Mouse (Mus musculus): ENCODE measurements around the gene Otulin. TPM values are rescaled to one million over a fixed set of nuclear protein-coding genes. Genes with fewer than 3 reads are reported as not detected.

Gene Otulin
- polyA plus RNA-seq, 1 experiment from 2014 or later = 41.8 TPM

DNA sequence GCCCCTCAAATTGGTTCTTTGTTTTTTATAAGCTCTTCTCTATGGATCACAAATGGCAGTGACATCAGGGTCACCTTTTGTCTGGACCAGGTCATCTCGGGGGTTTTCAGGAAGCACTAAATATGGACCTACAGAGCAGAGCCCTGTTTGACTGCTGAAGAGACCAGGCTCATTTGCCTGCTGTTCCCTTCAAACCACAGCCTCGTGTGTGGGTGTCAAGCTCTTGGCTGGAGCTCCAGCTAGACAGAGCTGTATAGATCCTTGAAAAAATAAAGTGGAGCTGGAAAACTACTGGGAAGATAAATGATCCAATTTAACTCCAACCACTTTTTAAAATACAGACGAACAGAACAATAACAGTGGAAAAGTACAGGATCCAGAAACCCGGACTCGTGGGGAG lies 93.7 kb downstream of the Otulin start:
- WGBS = 35% methylated on average over 5 of the region's 5 CpGs
- no peaks in the 10 kb centered on the region for H3K36me3 ChIP-seq (ENCODE audit: insufficient read depth)
- no peak for TF ChIP-seq CTCF (IDR thresholded peaks at IDR 0.05; ENCODE audit: low read depth)
- H3K4me1 ChIP-seq (ENCODE audit: insufficient read depth) = peaks cover 13% of the 10 kb centered on the region
- H3K4me3 ChIP-seq (ENCODE audit: low read depth, low read length) = no peak overlapping the region
- H3K27me3 ChIP-seq (ENCODE audit: insufficient read depth, low read length) = no peaks in the 10 kb centered on the region
- no peak overlapping the region for H3K9ac ChIP-seq
- no peak overlapping the region for H3K27ac ChIP-seq (ENCODE audit: low read depth)
- H3K4me2 ChIP-seq = no peak overlapping the region
- DNase-seq (no peak), ATAC-seq (ENCODE audit: insufficient read depth) (no peak)
- H3K9me3 ChIP-seq (ENCODE audit: low read depth, low read length) = no peaks in the 10 kb centered on the region

- DNase-seq (no peak), ATAC-seq (ENCODE audit: insufficient read depth) (no peak)
- no peak overlapping the region for H3K9ac ChIP-seq
- no peak overlapping the region for H3K27ac ChIP-seq (ENCODE audit: low read depth)
- no peaks in the 10 kb centered on the region for H3K27me3 ChIP-seq (ENCODE audit: insufficient read depth, low read length)
- TF ChIP-seq CTCF (IDR thresholded peaks at IDR 0.05; ENCODE audit: low read depth) = no peak
- H3K4me2 ChIP-seq = no peak overlapping the region
- no peaks in the 10 kb centered on the region for H3K36me3 ChIP-seq (ENCODE audit: insufficient read depth)
- peaks cover 13% of the 10 kb centered on the region for H3K4me1 ChIP-seq (ENCODE audit: insufficient read depth)
- H3K9me3 ChIP-seq (ENCODE audit: low read depth, low read length) = no peaks in the 10 kb centered on the region
- H3K4me3 ChIP-seq (ENCODE audit: low read depth, low read length) = no peak overlapping the region
- WGBS = 86% methylated on average over 7 of the region's 7 CpGs
These were observed 94.3 kb downstream of the Otulin start for GRCm38 (mm10) chr15:27536186-27536585.

DNA sequence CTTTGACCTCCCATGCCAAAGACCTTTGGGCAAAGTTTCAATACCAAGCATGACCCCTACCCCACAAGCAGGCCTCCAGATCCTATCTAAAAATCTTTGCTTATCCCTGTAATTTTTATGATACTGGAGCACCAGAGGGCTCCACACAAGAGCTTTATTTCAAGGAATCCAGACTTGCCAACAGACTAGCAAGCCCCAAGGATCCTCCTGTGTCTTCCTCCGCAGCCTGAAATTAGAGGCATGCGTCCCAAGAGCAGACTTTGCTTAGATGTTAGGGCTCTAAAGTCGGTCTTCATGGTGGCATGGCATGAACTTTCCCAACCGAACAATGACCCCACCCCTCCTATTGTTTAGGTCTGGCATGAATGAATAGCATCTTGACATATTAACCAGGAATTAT lies 94.8 kb downstream of the Otulin start:
- H3K27ac ChIP-seq (ENCODE audit: low read depth) = no peak overlapping the region
- H3K9ac ChIP-seq = no peak overlapping the region
- no peak for ATAC-seq (ENCODE audit: insufficient read depth)
- H3K4me2 ChIP-seq = no peak overlapping the region
- no peak for DNase-seq
- H3K4me1 ChIP-seq (ENCODE audit: insufficient read depth) = peaks cover 13% of the 10 kb centered on the region
- 89% methylated on average over 4 of the region's 4 CpGs for WGBS
- no peaks in the 10 kb centered on the region for H3K9me3 ChIP-seq (ENCODE audit: low read depth, low read length)
- H3K36me3 ChIP-seq (ENCODE audit: insufficient read depth) = no peaks in the 10 kb centered on the region
- TF ChIP-seq CTCF (IDR thresholded peaks at IDR 0.05; ENCODE audit: low read depth) = no peak
- no peaks in the 10 kb centered on the region for H3K27me3 ChIP-seq (ENCODE audit: insufficient read depth, low read length)
- H3K4me3 ChIP-seq (ENCODE audit: low read depth, low read length) = no peak overlapping the region

- H3K9ac ChIP-seq = no peak overlapping the region
- H3K27me3 ChIP-seq (ENCODE audit: insufficient read depth, low read length) = no peaks in the 10 kb centered on the region
- no peak overlapping the region for H3K27ac ChIP-seq (ENCODE audit: low read depth)
- WGBS = 41% methylated on average over 3 of the region's 3 CpGs
- no peak overlapping the region for H3K4me2 ChIP-seq
- DNase-seq (no peak), ATAC-seq (ENCODE audit: insufficient read depth) (no peak)
- TF ChIP-seq CTCF (IDR thresholded peaks at IDR 0.05; ENCODE audit: low read depth) = no peak
- H3K4me1 ChIP-seq (ENCODE audit: insufficient read depth) = peaks cover 5% of the 10 kb centered on the region
- no peaks in the 10 kb centered on the region for H3K36me3 ChIP-seq (ENCODE audit: insufficient read depth)
- no peaks in the 10 kb centered on the region for H3K9me3 ChIP-seq (ENCODE audit: low read depth, low read length)
- no peak overlapping the region for H3K4me3 ChIP-seq (ENCODE audit: low read depth, low read length)
These were observed 97.5 kb downstream of the Otulin start for GRCm38 (mm10) chr15:27533036-27533435.

DNA sequence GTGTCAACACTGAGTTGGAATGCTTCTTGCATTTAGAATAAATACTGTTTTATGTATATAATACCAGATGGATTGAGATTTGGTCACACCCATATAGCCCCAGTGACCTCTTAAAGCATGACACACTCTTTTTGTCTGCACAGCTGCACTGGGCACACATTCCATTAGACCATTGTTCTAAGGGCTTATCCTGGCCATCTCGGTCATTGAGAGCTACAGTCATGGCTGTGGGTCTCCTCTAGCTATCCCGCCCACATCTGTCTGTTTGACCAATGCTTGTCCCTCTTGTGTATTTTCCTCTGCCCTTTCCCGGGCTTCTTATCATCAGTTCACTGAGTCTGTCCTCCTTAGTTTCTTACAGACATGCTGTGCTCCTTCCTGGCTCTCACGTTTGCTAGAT lies 100.5 kb downstream of the Otulin start:
- no peak for TF ChIP-seq CTCF (IDR thresholded peaks at IDR 0.05; ENCODE audit: low read depth)
- no peak overlapping the region for H3K9ac ChIP-seq
- H3K9me3 ChIP-seq (ENCODE audit: low read depth, low read length) = no peaks in the 10 kb centered on the region
- no peaks in the 10 kb centered on the region for H3K36me3 ChIP-seq (ENCODE audit: insufficient read depth)
- DNase-seq (no peak), ATAC-seq (ENCODE audit: insufficient read depth) (no peak)
- no peak overlapping the region for H3K4me2 ChIP-seq
- peaks cover 6% of the 10 kb centered on the region; the same call in 1 of the 2 replicates for H3K4me1 ChIP-seq (ENCODE audit: insufficient read depth)
- 41% methylated on average over 4 of the region's 4 CpGs for WGBS
- no peak overlapping the region for H3K27ac ChIP-seq (ENCODE audit: low read depth)
- no peaks in the 10 kb centered on the region for H3K27me3 ChIP-seq (ENCODE audit: insufficient read depth, low read length)
- H3K4me3 ChIP-seq (ENCODE audit: low read depth, low read length) = no peak overlapping the region

GRCm38 (mm10) chr15:27528896-27529295 lies 101.6 kb downstream of the Otulin start:
- ATAC-seq (ENCODE audit: insufficient read depth) = no peak
- no peak overlapping the region for H3K4me3 ChIP-seq (ENCODE audit: low read depth, low read length)
- no peak overlapping the region for H3K27ac ChIP-seq (ENCODE audit: low read depth)
- no peak overlapping the region for H3K4me2 ChIP-seq
- no peak for TF ChIP-seq CTCF (IDR thresholded peaks at IDR 0.05; ENCODE audit: low read depth)
- H3K9me3 ChIP-seq (ENCODE audit: low read depth, low read length) = no peaks in the 10 kb centered on the region
- H3K9ac ChIP-seq = no peak overlapping the region
- WGBS = 69% methylated on average over 4 of the region's 4 CpGs
- no peaks in the 10 kb centered on the region for H3K36me3 ChIP-seq (ENCODE audit: insufficient read depth)
- no peak for DNase-seq
- no peaks in the 10 kb centered on the region for H3K27me3 ChIP-seq (ENCODE audit: insufficient read depth, low read length)
- H3K4me1 ChIP-seq (ENCODE audit: insufficient read depth) = peaks cover 6% of the 10 kb centered on the region; the same call in 1 of the 2 replicates

DNA sequence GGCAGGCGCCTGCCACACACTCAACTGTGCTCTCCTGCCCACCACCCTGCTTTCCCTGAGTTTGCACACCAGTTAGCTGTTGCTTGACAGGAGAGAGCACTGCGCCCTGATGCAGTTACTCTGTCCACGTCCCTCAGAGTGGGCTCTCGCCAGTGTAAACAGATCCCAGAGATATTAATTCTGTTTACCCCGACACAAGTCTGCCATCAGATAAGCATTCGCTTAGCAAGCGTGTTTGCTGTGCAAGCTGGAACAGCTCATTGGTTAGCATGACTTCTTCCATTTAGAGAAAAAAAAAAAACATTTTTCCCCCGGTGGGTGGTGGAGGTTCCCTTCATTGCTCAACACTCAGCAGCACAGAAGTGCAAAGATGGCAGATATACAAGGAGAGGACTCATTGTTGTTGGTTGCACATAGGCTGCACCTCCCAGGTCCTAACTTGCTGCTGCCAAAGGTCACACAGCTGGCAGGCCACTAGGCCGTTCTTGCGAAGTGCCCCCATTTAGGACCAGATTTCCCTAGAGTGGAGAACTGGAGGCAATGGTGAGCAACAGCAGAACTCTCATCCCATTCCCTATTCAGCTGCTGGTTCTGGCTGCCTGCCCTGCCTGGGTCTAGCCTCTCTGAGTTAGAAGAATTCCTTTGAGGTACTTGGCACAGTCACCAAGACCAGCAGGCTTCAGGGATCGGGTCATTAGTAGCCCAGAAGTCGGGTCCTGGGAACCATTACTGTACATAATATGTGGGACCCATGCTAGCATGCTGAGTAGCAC lies 105.1 kb downstream of the Otulin start:
- H3K9me3 ChIP-seq (ENCODE audit: low read depth, low read length) = no peaks in the 10 kb centered on the region
- H3K27me3 ChIP-seq (ENCODE audit: insufficient read depth, low read length) = no peaks in the 10 kb centered on the region
- H3K4me2 ChIP-seq = no peak overlapping the region
- no peak for TF ChIP-seq CTCF (IDR thresholded peaks at IDR 0.05; ENCODE audit: low read depth)
- H3K4me3 ChIP-seq (ENCODE audit: low read depth, low read length) = no peak overlapping the region
- peak; percentile 57 for DNase-seq
- H3K4me1 ChIP-seq (ENCODE audit: insufficient read depth) = peaks cover 6% of the 10 kb centered on the region; the same call in 1 of the 2 replicates
- H3K36me3 ChIP-seq (ENCODE audit: insufficient read depth) = no peaks in the 10 kb centered on the region
- no peak overlapping the region for H3K9ac ChIP-seq
- WGBS = 34% methylated on average over 12 of the region's 12 CpGs
- H3K27ac ChIP-seq (ENCODE audit: low read depth) = peak overlapping the region; percentile 50; the same call in 1 of the 2 replicates
- peak; percentile 59; the same call in 1 of the 2 replicates for ATAC-seq (ENCODE audit: insufficient read depth)

All from lung, embryonic 14.5 days (tissue).